Mouse (Mus musculus): ENCODE results near the gene Ltv1.

Gene Ltv1

GRCm38 (mm10) chr10:13192731-13193351, at the start of gene Ltv1:
Gene Ltv1, minus strand, starts transcription at chr10:13193168.
- peak; percentile 81 for DNase-seq (ENCODE audit: low read depth, low spot score)

- no peak for DNase-seq (ENCODE audit: low read depth, low spot score)
These were observed 47.5 kb upstream of the Ltv1 start for GRCm38 (mm10) chr10:13240431-13240830.

- no peak for DNase-seq (ENCODE audit: low read depth, low spot score)
These were observed 45.2 kb upstream of the Ltv1 start for GRCm38 (mm10) chr10:13238188-13238587.

- DNase-seq (ENCODE audit: low read depth, low spot score) = no peak
These were observed 43.9 kb upstream of the Ltv1 start for GRCm38 (mm10) chr10:13236866-13237265.

- DNase-seq (ENCODE audit: low read depth, low spot score) = no peak
These were observed 41.5 kb upstream of the Ltv1 start for GRCm38 (mm10) chr10:13234503-13234902.

- DNase-seq (ENCODE audit: low read depth, low spot score) = no peak
These were observed 41.0 kb upstream of the Ltv1 start for GRCm38 (mm10) chr10:13233941-13234340.

- no peak for DNase-seq (ENCODE audit: low read depth, low spot score)
These were observed 40.2 kb upstream of the Ltv1 start for GRCm38 (mm10) chr10:13233143-13233622.

- DNase-seq (ENCODE audit: low read depth, low spot score) = no peak
These were observed 39.6 kb upstream of the Ltv1 start for GRCm38 (mm10) chr10:13232443-13233142.

GRCm38 (mm10) chr10:13230716-13231115, 37.7 kb upstream of the Ltv1 start:
- no peak for DNase-seq (ENCODE audit: low read depth, low spot score)

GRCm38 (mm10) chr10:13225377-13226063, 32.6 kb upstream of the Ltv1 start:
- no peak for DNase-seq (ENCODE audit: low read depth, low spot score)

GRCm38 (mm10) chr10:13222135-13222534, 29.2 kb upstream of the Ltv1 start:
- no peak for DNase-seq (ENCODE audit: low read depth, low spot score)

- DNase-seq (ENCODE audit: low read depth, low spot score) = no peak
These were observed 27.1 kb upstream of the Ltv1 start for GRCm38 (mm10) chr10:13220061-13220460.

- DNase-seq (ENCODE audit: low read depth, low spot score) = no peak
These were observed 21.0 kb upstream of the Ltv1 start for GRCm38 (mm10) chr10:13213956-13214355.

GRCm38 (mm10) chr10:13212829-13213228, 19.9 kb upstream of the Ltv1 start:
- no peak for DNase-seq (ENCODE audit: low read depth, low spot score)

- no peak for DNase-seq (ENCODE audit: low read depth, low spot score)
These were observed 19.4 kb upstream of the Ltv1 start for GRCm38 (mm10) chr10:13212326-13212725.

GRCm38 (mm10) chr10:13209930-13210637, 17.1 kb upstream of the Ltv1 start:
- no peak for DNase-seq (ENCODE audit: low read depth, low spot score)

- DNase-seq (ENCODE audit: low read depth, low spot score) = no peak
These were observed 16.5 kb upstream of the Ltv1 start for GRCm38 (mm10) chr10:13209506-13209905.

GRCm38 (mm10) chr10:13209061-13209460, 16.1 kb upstream of the Ltv1 start:
- no peak for DNase-seq (ENCODE audit: low read depth, low spot score)

GRCm38 (mm10) chr10:13201741-13202293, 8.8 kb upstream of the Ltv1 start:
- DNase-seq (ENCODE audit: low read depth, low spot score) = no peak

GRCm38 (mm10) chr10:13200862-13201261, 7.9 kb upstream of the Ltv1 start:
- DNase-seq (ENCODE audit: low read depth, low spot score) = no peak

- DNase-seq (ENCODE audit: low read depth, low spot score) = no peak
These were observed 6.3 kb upstream of the Ltv1 start for GRCm38 (mm10) chr10:13199234-13199633.

Data from embryo, embryonic 11.5 days (tissue).